Mouse (Mus musculus): ENCODE data around the gene Rmnd1.

The Rmnd1 gene

DNA sequence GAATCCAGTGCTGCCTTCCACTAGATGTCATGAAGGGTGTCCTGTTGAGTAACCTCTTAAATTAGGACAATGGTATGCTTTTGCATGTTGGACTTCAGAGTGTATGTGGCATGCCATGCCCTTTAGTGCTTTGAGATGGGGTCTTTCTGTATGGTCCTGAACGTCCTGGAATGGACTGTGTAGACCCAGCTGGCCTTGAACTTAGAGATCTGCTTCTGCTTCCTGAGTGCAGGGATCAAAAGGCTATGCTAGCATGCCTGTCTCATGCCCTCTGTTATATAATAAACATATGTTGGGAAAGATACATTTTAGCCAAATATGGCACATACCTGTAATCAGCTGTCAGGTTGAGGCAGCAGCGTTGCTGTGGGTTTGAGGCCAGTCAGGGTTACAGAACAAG is 41.6 kb downstream of the Rmnd1 start:
- no peak for DNase-seq

DNA sequence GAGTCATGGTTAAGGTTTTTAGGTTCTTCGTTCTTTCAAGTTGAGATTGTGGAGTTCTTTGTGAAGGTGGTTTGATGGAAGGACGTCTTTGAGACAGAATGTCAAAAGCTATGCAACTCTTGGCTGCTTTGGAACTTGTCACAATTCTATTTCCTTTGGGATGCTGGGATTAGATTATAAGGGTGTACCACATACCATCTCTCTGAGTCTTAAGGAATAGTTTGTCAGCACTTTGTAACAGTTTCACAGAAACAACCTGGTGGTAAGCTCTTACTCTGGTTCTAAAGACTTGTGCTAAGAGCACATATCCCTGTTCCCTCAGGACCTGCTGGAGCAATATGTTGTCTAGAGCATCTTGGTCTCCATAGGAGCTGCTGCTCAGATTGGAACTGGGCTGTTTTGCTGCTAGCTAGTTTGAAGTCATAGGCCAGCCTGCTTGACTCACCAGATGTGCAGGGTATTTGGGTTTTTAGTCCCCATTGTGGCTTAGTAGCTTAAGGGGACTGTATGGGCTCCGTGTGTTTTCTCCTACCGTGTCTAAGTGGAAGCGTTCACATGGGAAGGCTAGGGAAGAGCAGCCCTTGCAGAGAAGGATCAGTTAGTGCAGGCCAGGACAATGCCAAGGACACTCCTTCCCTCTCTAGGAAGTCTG is 42.6 kb downstream of the Rmnd1 start:
- DNase-seq = no peak

DNA sequence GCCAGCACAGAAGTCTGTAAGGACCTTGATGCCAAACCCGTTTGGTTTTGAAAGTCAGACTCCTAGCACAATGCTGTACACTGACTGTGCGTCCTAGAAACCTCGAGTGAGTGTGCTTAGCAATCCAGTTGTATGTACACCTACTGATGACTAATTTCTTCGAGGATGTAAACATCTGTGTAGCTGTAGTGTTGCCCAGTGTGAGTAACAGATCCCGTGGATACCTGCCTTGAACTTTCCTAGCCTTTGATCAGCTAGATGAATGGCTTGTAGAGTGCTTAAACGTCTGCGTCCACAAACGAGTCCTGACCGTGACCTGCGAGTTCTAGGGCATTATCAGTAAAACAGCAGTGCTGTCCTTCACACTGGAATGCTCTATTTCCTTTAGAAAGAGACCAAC is 43.2 kb downstream of the Rmnd1 start:
- peak; percentile 51 for DNase-seq

DNA sequence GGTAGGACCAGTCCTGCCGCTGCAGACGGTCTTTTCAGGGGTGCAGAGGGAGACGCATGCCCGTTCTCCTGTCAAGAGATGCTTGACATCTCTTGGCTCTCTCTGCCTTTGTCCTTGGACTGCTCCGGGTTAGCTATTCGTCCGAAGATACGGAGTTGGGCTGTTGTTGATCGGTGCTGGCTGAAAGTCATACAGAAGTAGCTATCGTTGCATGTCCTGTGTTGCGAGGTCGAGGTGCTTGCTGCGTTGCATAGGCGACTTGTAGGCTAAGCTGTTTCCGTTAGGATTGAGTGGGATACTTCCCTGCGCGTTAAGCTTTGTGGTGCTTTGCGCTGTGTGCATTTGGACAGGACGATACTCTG is 43.8 kb downstream of the Rmnd1 start:
- peak; percentile 61 for DNase-seq

DNA sequence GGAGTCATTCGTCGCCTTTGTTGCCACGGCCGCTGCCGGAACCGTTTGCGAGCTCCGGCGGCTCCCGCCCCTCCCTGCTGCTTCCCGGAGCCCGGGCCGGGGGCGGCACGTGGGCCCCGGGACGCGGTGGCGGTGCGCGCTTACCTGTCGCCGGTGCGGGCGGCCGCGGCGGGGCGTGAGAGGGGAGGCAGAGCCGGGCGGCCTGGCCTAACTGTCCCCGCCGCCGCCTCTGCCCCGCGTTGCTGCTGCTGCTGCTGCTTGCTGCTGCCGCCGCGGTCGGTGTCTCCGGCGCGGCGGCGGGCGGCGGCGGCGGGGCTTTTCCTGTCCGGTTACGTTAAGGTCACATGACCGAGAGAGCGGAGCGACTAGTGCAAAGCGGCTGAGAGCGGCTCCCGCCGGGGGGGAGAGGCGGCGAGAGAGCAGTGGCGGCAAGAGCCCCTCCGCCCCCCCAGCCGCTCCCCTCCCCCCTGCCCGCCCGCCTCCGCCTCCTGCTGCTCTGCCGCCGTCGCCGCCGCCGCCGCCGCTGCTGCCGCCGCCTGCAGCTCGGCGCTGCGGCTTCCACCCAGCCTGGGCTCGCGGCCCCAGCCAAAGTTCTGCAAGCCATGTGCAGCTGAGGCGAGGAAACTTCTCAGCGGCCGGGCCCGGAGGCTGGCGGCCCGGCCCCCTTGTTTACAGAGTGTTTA is 44.3 kb downstream of the Rmnd1 start, which contains the start of gene Zbtb2:
TSS of gene Zbtb2 (minus strand) at position 408 of the 683 bp plus-strand sequence.
- DNase-seq = peak; percentile 73

DNA sequence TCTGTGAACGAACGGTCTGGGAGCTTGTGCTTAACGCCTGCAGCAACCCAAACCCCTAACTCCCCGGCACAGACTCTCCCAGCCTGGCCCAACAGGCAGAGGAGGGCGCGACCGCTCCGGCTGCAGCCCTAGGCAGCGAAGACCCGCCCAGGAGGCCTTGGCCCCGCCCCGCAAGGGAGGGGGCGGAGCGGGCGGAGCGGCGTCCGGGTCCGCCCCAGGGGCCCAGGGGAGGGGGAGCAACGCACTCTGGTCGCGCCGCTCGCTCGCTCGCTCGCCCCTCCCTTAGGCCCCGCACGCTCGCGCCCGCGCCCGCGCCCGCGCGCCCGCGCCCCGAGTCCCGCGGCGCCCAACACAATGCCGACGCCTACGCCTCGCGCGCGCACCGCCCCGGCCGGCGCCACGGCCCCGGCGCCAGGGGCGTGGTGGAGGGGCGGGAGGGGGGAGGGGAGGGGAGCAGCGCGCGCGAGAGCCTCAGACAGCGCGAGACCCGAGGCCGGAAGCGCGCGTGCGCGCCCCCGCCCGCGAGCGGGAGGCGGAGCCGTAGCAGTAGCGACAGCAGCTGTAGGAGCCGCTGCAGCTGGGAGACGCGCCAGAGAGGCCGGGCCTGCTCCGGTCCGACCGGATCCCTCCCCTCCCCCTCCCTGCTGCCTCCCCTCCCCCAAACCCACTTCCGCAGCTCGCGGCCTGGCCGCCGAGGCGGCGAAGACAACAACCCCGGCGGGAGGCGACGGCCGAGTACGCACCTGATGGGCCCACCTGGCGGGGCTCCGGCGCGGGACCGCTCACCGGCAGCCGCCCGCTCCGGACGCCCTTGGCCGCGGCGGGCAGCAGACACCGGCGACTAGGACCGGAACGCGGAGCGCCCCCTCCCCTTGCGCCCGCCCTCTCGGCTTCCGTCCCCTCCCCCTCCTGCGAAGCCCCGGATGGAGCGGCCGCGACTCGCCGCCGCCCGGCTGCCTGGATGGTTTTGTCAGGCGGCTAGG is 45.3 kb downstream of the Rmnd1 start:
- DNase-seq = peak; percentile 94

DNA sequence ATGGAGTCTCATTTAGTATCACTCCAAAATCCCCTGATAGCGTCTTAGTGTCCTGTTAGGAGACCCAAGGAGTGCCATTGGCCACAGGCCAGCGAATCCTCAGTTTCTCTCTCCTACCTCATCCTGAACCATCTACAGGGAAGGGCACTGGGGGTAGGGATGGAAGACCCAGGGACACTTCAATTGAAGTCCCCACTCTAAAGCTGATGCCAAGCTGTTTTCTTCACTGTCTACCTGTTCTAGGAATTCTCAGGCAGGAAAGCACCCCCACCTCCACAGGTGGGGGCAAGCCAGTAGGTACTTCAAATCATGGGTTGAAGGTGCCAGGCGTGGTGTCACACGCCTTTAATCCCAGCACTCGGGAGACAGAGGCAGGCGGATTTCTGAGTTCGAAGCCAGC is 47.9 kb downstream of the Rmnd1 start:
- DNase-seq = peak; percentile 64

DNA sequence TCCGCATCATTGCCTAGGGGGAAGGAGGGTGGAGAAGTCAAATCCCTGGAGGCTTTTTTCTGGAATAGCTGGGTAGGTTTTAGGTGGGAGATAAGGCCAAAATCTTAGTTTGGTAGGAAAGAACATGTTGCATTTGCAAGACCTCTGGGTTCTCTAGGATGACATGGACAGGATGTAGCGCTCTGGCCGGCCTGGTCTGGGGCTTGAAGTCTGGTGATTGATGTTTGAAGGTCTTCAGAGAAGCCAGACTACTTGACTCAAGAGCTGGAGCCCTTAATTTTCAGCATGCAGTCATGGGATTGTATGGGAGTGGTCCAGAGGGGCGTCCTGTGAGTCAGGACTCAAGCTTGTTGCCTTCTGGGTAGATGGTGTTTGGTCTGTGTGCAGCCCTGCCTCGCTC is 51.4 kb downstream of the Rmnd1 start:
- no peak for DNase-seq

DNA sequence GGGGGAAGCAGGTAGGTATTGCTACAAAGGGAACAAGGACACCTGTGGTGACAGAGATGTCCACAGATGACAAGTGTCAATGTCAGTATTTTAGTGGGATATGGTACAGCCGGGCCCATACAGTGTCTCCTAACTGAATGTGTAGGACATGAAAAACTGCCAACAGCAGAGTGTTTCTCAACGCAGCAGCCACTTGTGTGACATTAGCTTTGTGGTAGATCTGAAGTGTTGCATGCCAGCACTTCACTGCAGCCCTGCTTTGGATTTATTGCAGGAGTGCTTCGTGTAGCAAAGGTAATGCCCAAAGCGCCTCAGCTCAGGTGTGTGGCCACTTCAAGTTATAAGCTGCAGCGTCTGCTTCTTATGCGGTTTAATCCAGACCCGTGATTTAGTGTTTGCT is 55.3 kb downstream of the Rmnd1 start:
- DNase-seq = no peak

DNA sequence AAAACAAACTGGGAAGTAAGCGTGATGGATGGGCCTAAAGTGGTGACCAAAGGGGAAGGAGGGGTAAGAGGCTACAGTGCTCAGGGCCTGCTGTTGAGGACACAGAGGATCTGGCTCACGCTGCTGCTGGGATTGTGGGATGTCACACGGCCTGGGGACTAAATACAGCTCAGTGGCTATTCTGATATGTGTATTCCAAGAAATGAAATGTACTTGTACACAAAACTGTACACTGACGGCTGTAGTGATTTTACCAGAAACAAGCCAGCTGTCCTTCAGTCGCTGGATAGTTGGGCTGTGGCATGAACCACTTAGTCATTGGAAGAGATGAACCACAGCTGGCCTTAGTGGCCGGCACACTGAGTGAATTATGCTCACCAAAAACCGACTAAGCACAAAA is 55.7 kb downstream of the Rmnd1 start:
- DNase-seq = no peak

DNA sequence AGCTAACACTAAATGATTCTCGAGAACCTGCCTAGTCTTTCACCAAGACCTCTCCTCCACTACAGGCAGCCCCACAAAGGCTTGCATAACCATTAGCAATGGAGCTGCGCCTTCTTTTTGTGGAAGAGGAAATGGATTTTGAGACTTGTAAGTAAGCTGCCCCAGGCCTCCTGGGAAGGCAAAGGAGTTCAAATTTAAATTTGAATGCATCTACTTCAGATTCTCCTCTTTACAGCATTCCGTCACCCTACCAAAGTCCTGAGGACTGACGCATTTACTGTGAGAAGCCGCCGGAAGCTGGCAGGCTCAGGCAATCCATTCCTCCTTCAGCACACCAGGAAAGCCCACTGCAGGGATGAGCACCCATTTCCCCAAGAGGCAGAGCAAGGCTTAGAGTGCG is 56.9 kb downstream of the Rmnd1 start:
- DNase-seq = no peak

DNA sequence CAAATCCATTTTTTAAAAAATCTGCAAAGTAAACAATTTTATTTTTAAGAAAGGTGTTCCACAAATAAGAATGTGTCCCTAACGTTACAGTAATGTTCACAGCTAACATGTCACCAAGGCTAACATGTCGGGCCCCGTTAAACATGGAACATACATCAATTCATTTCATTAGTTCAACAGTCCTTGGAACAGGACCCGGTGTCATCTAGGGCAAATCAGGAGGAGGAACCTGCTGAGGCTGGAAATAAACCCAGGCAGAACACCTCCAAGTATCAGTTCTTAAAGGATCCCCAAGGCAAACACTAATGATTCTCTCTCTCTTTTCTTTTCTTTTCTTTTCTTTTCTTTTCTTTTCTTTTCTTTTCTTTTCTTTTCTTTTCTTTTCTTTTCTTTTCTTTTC is 57.5 kb downstream of the Rmnd1 start:
- DNase-seq = no peak

DNA sequence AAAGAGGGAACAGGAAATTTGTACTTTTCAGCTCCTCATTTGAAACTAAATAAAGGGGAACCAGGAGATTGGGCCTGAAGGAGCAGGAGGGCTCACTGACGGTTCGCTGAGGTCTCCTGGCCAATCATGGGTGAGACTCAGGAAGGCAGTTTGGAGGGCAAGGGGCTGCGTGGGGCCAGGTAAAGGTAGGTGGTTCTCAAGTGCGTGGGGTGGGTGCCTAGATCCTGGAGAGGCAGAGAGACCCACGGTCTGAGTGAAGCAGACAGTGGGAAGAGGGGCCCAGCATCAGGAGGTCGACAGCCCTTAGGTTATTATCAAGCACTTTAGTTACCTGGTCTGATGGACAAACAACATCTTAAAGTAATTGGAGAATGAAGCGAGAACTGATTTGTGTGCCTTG is 57.9 kb downstream of the Rmnd1 start:
- no peak for DNase-seq

DNA sequence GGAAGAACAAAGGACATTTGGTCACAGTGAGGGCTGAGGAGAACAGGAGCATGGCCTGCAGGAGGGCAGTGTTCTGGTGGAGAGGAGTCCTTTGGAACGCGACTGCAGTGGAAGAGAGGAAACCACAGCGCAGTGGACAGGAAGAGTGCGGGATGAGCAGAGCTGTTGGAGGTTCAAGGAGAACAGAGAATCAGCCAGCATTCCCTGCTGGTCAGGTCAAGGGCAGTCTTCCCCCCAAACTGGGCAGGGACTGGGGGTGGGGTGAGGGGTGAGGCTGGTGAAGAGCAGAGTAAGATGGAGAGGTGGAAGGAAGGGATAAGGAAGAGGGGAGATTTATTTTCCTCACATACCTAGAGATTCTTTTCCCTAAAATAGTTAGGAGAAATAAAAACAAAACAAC is 58.6 kb downstream of the Rmnd1 start:
- DNase-seq = no peak

DNA sequence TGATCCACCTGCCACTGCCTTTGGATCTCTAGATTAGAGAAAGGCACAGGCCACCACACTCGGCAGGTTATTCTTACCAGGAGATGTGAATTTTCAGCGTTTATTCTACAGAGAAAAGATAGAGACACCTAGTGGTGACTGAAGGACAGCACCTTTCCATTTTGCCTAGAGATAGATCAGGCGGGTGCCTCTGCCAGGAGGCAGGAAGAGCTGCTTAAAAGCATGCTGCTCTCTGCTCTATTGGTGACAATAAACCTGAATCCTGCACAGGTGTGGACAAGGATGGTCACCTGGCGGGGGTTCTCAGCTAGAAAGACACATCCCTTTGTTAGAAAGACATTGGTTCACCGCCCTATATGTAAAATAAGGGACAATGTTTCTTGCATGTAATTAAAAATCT is 60.2 kb downstream of the Rmnd1 start:
- DNase-seq = peak; percentile 82

DNA sequence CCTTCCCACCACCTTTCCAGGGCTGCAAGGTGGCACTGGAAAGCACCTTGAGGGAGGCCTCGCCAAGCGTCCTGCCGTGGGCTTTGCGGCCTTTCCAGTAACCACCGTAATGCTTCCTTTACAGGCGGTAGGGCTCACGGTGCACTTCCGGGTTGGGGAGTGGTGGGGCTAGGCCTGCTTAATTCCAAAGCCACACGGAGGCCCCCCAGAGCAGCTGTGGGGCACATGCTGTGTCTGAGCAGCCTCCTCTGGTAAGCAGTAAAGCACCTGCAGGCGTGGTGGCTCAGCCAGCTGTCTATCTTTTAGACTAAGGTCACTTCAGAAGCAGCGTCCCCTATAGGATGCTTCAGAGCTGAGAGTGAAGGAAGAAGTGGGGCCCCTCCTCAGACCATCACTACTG is 62.1 kb downstream of the Rmnd1 start:
- no peak for DNase-seq

DNA sequence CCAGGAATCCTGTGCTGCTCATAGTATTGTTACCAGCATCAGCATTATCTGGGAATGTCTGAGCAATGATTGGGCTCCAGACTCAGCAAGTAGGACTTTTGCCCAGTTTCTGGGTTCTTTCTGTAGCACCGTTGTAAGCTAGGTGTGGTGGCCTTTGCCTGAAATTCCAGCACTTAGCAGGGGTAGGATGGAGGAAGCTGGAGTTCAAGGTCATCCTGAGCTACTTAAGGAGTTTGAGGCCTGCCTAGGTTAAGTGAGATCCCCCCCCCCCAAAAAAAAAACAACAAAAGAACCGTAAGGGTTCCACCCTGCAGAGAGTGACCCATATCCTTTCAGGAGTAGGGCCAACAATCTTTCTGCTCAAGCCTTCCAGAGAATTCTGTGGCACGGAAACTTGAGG is 67.6 kb downstream of the Rmnd1 start:
- no peak for DNase-seq

DNA sequence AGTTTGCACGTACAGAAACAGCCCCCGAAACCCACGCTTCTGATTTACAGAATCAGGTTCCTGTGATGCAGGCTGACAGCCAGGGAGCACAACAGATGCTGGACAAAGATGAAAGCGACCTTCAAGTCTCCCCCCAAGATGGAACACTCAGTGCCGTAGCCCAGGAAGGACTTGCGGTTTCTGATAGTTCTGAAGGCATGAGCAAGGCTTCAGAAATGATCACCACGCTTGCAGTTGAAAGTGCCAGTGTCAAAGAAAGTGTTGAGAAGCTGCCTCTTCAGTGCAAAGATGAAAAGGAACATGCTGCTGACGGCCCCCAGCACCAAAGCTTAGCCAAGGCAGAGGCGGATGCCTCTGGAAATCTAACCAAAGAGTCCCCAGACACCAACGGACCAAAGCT is 74.8 kb downstream of the Rmnd1 start:
- no peak for DNase-seq

DNA sequence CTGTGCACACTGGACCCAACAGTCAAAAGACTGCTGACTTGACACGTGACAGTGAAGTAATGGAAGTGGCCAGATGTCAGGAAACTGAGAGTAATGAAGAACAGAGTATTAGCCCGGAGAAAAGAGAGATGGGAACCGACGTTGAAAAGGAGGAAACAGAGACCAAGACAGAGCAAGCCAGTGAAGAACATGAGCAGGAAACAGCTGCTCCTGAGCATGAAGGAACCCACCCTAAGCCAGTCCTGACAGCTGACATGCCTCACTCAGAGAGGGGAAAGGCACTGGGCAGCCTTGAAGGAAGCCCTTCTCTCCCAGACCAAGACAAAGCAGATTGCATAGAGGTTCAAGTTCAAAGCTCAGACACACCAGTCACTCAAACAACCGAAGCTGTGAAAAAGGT is 75.5 kb downstream of the Rmnd1 start:
- DNase-seq = no peak

DNA sequence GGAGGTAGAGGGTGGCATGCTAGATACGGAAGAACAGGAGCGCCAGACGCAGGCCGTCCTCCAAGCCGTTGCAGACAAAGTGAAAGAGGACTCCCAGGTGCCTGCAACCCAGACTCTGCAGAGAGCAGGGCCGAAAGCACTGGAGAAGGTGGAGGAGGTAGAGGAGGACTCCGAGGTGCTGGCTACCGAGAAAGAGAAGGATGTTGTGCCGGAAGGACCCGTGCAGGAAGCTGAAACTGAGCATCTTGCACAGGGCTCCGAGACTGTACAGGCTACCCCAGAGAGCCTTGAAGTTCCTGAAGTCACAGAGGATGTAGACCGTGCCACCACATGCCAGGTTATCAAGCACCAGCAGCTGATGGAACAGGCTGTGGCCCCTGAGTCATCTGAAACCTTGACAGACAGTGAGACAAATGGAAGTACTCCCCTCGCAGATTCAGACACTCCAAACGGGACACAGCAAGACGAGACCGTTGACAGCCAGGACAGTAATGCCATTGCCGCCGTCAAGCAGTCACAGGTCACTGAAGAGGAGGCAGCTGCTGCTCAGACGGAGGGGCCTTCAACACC is 76.2 kb downstream of the Rmnd1 start:
- no peak for DNase-seq

DNA sequence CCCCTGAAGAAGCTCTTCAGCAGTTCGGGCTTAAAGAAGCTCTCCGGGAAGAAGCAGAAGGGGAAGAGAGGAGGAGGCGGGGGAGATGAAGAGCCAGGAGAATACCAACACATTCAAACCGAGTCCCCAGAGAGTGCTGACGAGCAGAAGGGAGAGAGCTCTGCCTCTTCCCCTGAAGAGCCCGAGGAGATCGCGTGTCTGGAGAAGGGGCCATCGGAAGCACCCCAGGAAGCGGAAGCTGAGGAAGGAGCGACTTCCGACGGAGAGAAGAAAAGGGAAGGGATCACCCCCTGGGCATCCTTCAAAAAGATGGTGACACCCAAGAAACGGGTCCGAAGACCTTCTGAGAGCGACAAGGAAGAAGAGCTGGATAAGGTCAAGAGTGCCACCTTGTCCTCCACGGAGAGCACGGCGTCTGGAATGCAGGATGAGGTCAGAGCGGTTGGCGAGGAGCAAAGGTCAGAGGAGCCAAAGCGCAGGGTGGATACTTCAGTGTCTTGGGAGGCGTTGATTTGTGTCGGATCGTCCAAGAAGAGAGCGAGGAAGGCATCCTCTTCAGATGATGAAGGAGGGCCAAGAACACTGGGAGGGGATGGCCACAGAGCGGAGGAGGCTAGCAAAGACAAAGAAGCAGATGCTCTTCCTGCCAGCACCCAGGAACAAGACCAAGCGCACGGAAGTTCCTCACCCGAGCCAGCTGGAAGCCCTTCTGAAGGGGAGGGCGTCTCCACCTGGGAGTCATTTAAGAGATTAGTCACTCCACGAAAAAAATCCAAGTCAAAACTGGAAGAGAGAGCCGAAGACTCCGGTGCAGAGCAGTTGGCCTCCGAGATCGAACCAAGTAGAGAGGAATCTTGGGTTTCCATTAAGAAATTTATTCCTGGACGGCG is 77.6 kb downstream of the Rmnd1 start:
- no peak for DNase-seq
